In the genomic region with DNA sequence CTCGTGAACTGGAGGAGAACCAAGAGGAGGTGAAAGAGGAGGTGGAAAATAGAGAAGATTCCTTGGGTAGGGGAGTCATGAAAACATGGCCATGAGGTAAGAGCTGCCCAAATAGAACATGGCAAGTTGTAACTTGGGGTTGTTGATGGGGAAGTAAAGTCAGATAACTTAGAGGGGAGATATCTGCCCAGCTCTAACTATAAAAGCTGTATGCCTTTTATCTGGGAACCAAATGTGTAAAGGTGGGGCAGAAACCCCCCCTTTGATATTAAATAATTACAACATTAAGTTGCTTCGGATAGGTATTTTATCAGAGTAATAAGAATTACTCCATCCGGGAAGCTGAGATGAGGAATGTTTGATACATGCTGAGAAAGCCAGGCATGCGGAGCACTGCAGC, we compare ENCODE assay signal across 27 mouse cellular contexts. TPM values are rescaled to one million over a fixed set of nuclear protein-coding genes. Genes with fewer than 3 reads are reported as not detected.
DNase-seq lines count a peak whose midpoint lies in the region; ATAC-seq and TF ChIP-seq lines count a peak whose summit lies in the region.
"Had no signal": no experiment of that assay in that cellular context is flagged by ENCODE, and none has a peak within 500 bp of the region (broad histone marks: within the 10 kb centered on the region; RNA-seq: fewer than 3 reads in every experiment).

No protein-coding gene starts in this region.

- TF ChIP-seq CTCF in gastrocnemius, adult 2 months (IDR thresholded peaks at IDR 0.05), result no peak
- TF ChIP-seq CTCF in left cerebral cortex, adult 2 months (IDR thresholded peaks at IDR 0.05), result no peak

- intact Hi-C loops in gastrocnemius, adult 2 months (cut with DNase I), result no loop called here
- intact Hi-C loops in gastrocnemius, postnatal 36 days (cut with DNase I), result no loop called here
- intact Hi-C loops in left cerebral cortex, adult 2 months (cut with DNase I), result no loop called here
- intact Hi-C loops in left cerebral cortex, postnatal 14 days (cut with DNase I), result no loop called here

- H3K4me3 ChIP-seq in gastrocnemius, adult 2 months, result peak overlapping the region; percentile 54
- peak overlapping the region; percentile 21; the same call in 1 of the 2 replicates for H3K4me3 ChIP-seq in left cerebral cortex, adult 2 months
- H3K4me3 ChIP-seq in neural tube, embryonic 15.5 days (replicated peaks), result no peak overlapping the region
- H3K4me3 ChIP-seq: embryonic facial prominence, embryonic 13.5 days; embryonic facial prominence, embryonic 15.5 days; erythroblast, embryonic 14.5 days; forebrain, embryonic 13.5 days; forebrain, embryonic 15.5 days had no signal

- no peak overlapping the region; the same call in 1 of the 2 replicates for H3K27ac ChIP-seq in gastrocnemius, adult 2 months
- H3K27ac ChIP-seq in left cerebral cortex, adult 2 months, result no peak overlapping the region
- no peak overlapping the region for H3K27ac ChIP-seq in neural tube, embryonic 15.5 days (replicated peaks)
- H3K27ac ChIP-seq: embryonic facial prominence, embryonic 13.5 days; embryonic facial prominence, embryonic 15.5 days; forebrain, embryonic 13.5 days; forebrain, embryonic 15.5 days had no signal

- peak overlapping the region; percentile 7 for H3K4me2 ChIP-seq in neural tube, embryonic 15.5 days
- H3K4me2 ChIP-seq: embryonic facial prominence, embryonic 13.5 days; embryonic facial prominence, embryonic 15.5 days; forebrain, embryonic 13.5 days; forebrain, embryonic 15.5 days had no signal

- no peaks in the 10 kb centered on the region for H3K9me3 ChIP-seq in neural tube, embryonic 15.5 days (replicated peaks)
- H3K9me3 ChIP-seq: embryonic facial prominence, embryonic 13.5 days; embryonic facial prominence, embryonic 15.5 days; forebrain, embryonic 13.5 days; forebrain, embryonic 15.5 days; G1E had no signal

- no peaks in the 10 kb centered on the region for H3K27me3 ChIP-seq in neural tube, embryonic 15.5 days (replicated peaks)
- H3K27me3 ChIP-seq: CH12.LX; embryonic facial prominence, embryonic 13.5 days; embryonic facial prominence, embryonic 15.5 days; forebrain, embryonic 13.5 days; forebrain, embryonic 15.5 days had no signal

- no peak for DNase-seq in gastrocnemius, adult 2 months
- DNase-seq in gastrocnemius, postnatal 36 days, result no peak
- no peak for DNase-seq in left cerebral cortex, adult 2 months (ENCODE audit: extremely low spot score in 1 of 2, low spot score in 2 of 2)
- DNase-seq in left cerebral cortex, postnatal 14 days (ENCODE audit: low spot score in 2 of 2), result no peak
- DNase-seq in neural tube, embryonic 10.5 days (ENCODE audit: extremely low spot score, low spot score), result no peak
- DNase-seq: adrenal gland, adult 2 months; adrenal gland, postnatal 10 days; adrenal gland, postnatal 25 days; B cell, adult 2 months; cerebellum, adult 11 months; cerebellum, adult 18-20 months; cerebellum, adult 8-10 months; cerebellum, adult 9-11 months; cerebellum, postnatal 14 days; cerebellum, postnatal 36 days; embryo, embryonic 11 days; forebrain, postnatal 0 days had no signal

- H3K36me3 ChIP-seq in neural tube, embryonic 15.5 days, result no peaks in the 10 kb centered on the region
- H3K36me3 ChIP-seq: embryonic facial prominence, embryonic 13.5 days; embryonic facial prominence, embryonic 15.5 days; forebrain, embryonic 15.5 days had no signal

- 81% methylated on average over 4 of the region's 4 CpGs for WGBS in neural tube, embryonic 15.5 days

- ATAC-seq in neural tube, embryonic 15.5 days (ENCODE audit: low FRiP score), result no peak
- ATAC-seq: CD4-positive, CD25-positive, alpha-beta regulatory T cell, adult 4 months; forebrain, embryonic 13.5 days had no signal

- no peak overlapping the region for H3K9ac ChIP-seq in neural tube, embryonic 15.5 days (replicated peaks)
- H3K9ac ChIP-seq: embryonic facial prominence, embryonic 13.5 days; embryonic facial prominence, embryonic 15.5 days; forebrain, embryonic 13.5 days; forebrain, embryonic 15.5 days; forebrain, postnatal 0 days had no signal

- peaks cover 7% of the 10 kb centered on the region for H3K4me1 ChIP-seq in neural tube, embryonic 15.5 days
- H3K4me1 ChIP-seq: embryonic facial prominence, embryonic 15.5 days; forebrain, embryonic 13.5 days; forebrain, embryonic 15.5 days had no signal

RNA-seq across cellular contexts. Expression of a gene that starts 18.9 kb away (rescaled TPM):
- total RNA-seq in gastrocnemius, adult 2 months (2021), result 1 to 10 TPM; 3.1 to 4.5 TPM
- 1 to 10 TPM; 3.6 to 4.8 TPM for total RNA-seq in gastrocnemius, postnatal 36 days (2021)
- 10 to 100 TPM; 49.3 to 50.1 TPM for total RNA-seq in left cerebral cortex, adult 2 months (2021)
- total RNA-seq in left cerebral cortex, postnatal 14 days (2021), result 10 to 100 TPM; 40.9 to 41.0 TPM
- polyA plus RNA-seq in neural tube, embryonic 15.5 days (2015; fragmentation: Nextera tagmentation; extraction: Ambion mirVana), result 9.9 and 13.7 TPM in 2 replicates

RNA-seq across cellular contexts. Expression of a gene that starts 19.1 kb away (rescaled TPM):
- not detected for total RNA-seq in gastrocnemius, adult 2 months (2021)
- total RNA-seq in gastrocnemius, postnatal 36 days (2021), result not detected
- total RNA-seq in left cerebral cortex, adult 2 months (2021), result 1 to 10 TPM in 1 of 2 experiments, under 1 TPM in 1; 0.63 to 1.1 TPM
- total RNA-seq in left cerebral cortex, postnatal 14 days (2021), result 1 to 10 TPM in 1 of 2 experiments, under 1 TPM in 1; 0.76 to 1.2 TPM
- 0.37 and 0.41 TPM in 2 replicates for polyA plus RNA-seq in neural tube, embryonic 15.5 days (2015; fragmentation: Nextera tagmentation; extraction: Ambion mirVana)
- total RNA-seq: common myeloid progenitor, adult 5-6 weeks had no signal
- polyA plus RNA-seq: erythroblast, embryonic 14.5 days had no signal

Comparison
In these comparisons a context has a peak if more than half of its experiments do, and no peak if none do; other contexts are left out.
1. RNA of a gene that starts 18.9 kb away (total RNA-seq): 49.3 to 50.1 TPM in left cerebral cortex, adult 2 months and 40.9 to 41.0 TPM in left cerebral cortex, postnatal 14 days; 3.6 to 4.8 TPM in gastrocnemius, postnatal 36 days and 3.1 to 4.5 TPM in gastrocnemius, adult 2 months; every median in the first group is over 4 times any median in the second.